Mouse (Mus musculus): Measurements from ENCODE around the gene 1700029J07Rik. TPM values are rescaled to one million over a fixed set of nuclear protein-coding genes. Genes with fewer than 3 reads are reported as not detected.

The 1700029J07Rik gene
- polyA plus RNA-seq, 1 experiment from 2014 or later: 7.1 TPM

Other genes starting within 250 kb of the 1700029J07Rik start
- 14.8 and 19.8 TPM in 2 replicates for gene Pdlim3, start 89.8 kb downstream of the 1700029J07Rik start, polyA plus RNA-seq (2015; fragmentation: Nextera tagmentation; extraction: Ambion mirVana)
- 0.05 and 0.20 TPM in 2 replicates for gene Ccdc110, start 40.6 kb downstream of the 1700029J07Rik start, polyA plus RNA-seq (2015; fragmentation: Nextera tagmentation; extraction: Ambion mirVana)
- 74.5 and 76.8 TPM in 2 replicates for gene Ufsp2, start 276 bp upstream of the 1700029J07Rik start, polyA plus RNA-seq (2015; fragmentation: Nextera tagmentation; extraction: Ambion mirVana)
- gene Lrp2bp, start 24.1 kb upstream of the 1700029J07Rik start, polyA plus RNA-seq (2015; fragmentation: Nextera tagmentation; extraction: Ambion mirVana): 0.52 and 0.79 TPM in 2 replicates
- gene Ankrd37, start 30.5 kb upstream of the 1700029J07Rik start, polyA plus RNA-seq (2015; fragmentation: Nextera tagmentation; extraction: Ambion mirVana): 39.8 and 50.5 TPM in 2 replicates
- gene Cfap97, start 176.5 kb upstream of the 1700029J07Rik start, polyA plus RNA-seq (2015; fragmentation: Nextera tagmentation; extraction: Ambion mirVana): 25.0 and 26.5 TPM in 2 replicates
- 11.2 and 12.0 TPM in 2 replicates for gene Snx25, start 176.9 kb upstream of the 1700029J07Rik start, polyA plus RNA-seq (2015; fragmentation: Nextera tagmentation; extraction: Ambion mirVana)
- 979 and 1,100 TPM in 2 replicates for gene Slc25a4, start 236.0 kb upstream of the 1700029J07Rik start, polyA plus RNA-seq (2015; fragmentation: Nextera tagmentation; extraction: Ambion mirVana)